Mouse (Mus musculus) bone marrow, adult 2 months (tissue): ENCODE results near the gene Lrrc15. TPM values are rescaled to one million over a fixed set of nuclear protein-coding genes. Genes with fewer than 3 reads are reported as not detected.

Source experiments
- H3K27ac ChIP-seq: fragments of 200-500 bp; 2 replicates; pipeline ENCODE4 v1.5.1; 2012; ENCODE audit warnings: low read depth, mild to moderate bottlenecking, control low read depth, inconsistent platforms, low read length; ENCODE audit not compliant: control insufficient read depth, poor library complexity, insufficient read depth
- H3K4me1 ChIP-seq: fragments of 200-500 bp; 2 replicates; pipeline ENCODE4 v1.6.1; 2011; ENCODE audit warnings: low read length; ENCODE audit not compliant: control insufficient read depth, insufficient read depth
- H3K4me3 ChIP-seq: fragments of 200-500 bp; replicated peaks from 2 replicates; pipeline ENCODE3; 2011; ENCODE audit warnings: mild to moderate bottlenecking, low read depth, low read length, control low read depth; ENCODE audit not compliant: control insufficient read depth
- CTCF ChIP-seq: fragments of 200-500 bp; IDR thresholded peaks from 2 replicates; pipeline ENCODE4 v1.5.1; 2011; ENCODE audit warnings: low read length, control low read depth; ENCODE audit not compliant: control insufficient read depth, insufficient read depth
- POLR2A ChIP-seq: fragments of 200-500 bp; IDR thresholded peaks from 2 replicates; pipeline ENCODE4 v1.6.1; 2011; ENCODE audit warnings: low read depth, mild to moderate bottlenecking, control low read depth, low read length, borderline replicate concordance; ENCODE audit not compliant: control insufficient read depth
- WGBS: fragments of 180-500 bp; shearing (Covaris S2); methylation state at CpG from one replicate; pipeline ENCODE4 v1.1.7; 2018; 5-methylcytosine and 5-hydroxymethylcytosine counted together
- polyA plus RNA-seq: library from polyadenylated mRNA; stranded (reverse); fragments of >200 nt; gene quantifications from 2 replicates; pipeline ENCODE4 v1.2.4, GENCODE M21; 2011; ENCODE audit warnings: low replicate concordance; ENCODE audit not compliant: missing spikeins, insufficient read depth, insufficient read length

The Lrrc15 gene
- 0.47 TPM in 1 of 2 replicates, not detected in the other for polyA plus RNA-seq

GRCm38 (mm10) chr16:30282844-30283495 lies at the start of gene Lrrc15:
Gene Lrrc15 (minus strand): TSS chr16:30283256.
- Histone ChIP-seq H3K4me1 (no peaks in the 10 kb centered on the region), H3K27ac (no peak within 1 kb of the TSS), H3K4me3 (no peak within 1 kb of the TSS)
- no peak for TF ChIP-seq POLR2A
- TF ChIP-seq CTCF, result no peak
- 24% methylated on average over 34 of the region's 34 CpGs for WGBS

GRCm38 (mm10) chr16:30314236-30314635 lies 31.2 kb upstream of the Lrrc15 start:
- Histone ChIP-seq H3K4me1 (peaks cover 5% of the 10 kb centered on the region; the same call in 1 of the 2 replicates), H3K27ac (no peak overlapping the region), H3K4me3 (no peak overlapping the region)
- peak; percentile 25; the same call in 1 of the 2 replicates for TF ChIP-seq CTCF
- TF ChIP-seq POLR2A, result no peak

GRCm38 (mm10) chr16:30310647-30311046 lies 27.6 kb upstream of the Lrrc15 start, which contains the start of gene Gp5:
Gene Gp5 (minus strand): TSS chr16:30310779.
- Histone ChIP-seq H3K4me1 (peaks cover 5% of the 10 kb centered on the region), H3K27ac (peak within 1 kb of the TSS; percentile 26; the same call in 1 of the 2 replicates), H3K4me3 (peak within 1 kb of the TSS; percentile 41)

GRCm38 (mm10) chr16:30310171-30310515 lies 27.1 kb upstream of the Lrrc15 start:
- TF ChIP-seq CTCF (no peak), POLR2A (no peak)
- peaks cover 5% of the 10 kb centered on the region for H3K4me1 ChIP-seq
- H3K4me3 ChIP-seq, result no peak overlapping the region
- H3K27ac ChIP-seq, result no peak overlapping the region
- 46% methylated on average over 8 of the region's 8 CpGs for WGBS

More at GRCm38 (mm10) chr16:30310647-30311046, 27.6 kb upstream of the Lrrc15 start, which contains the start of gene Gp5:
- no peak for TF ChIP-seq POLR2A
- no peak for TF ChIP-seq CTCF

- Histone ChIP-seq H3K27ac (peak overlapping the region; percentile 26; the same call in 1 of the 2 replicates), H3K4me3 (peak overlapping the region; percentile 41), H3K4me1 (peaks cover 5% of the 10 kb centered on the region)
- WGBS, result 3% methylated on average over 34 of the region's 34 CpGs
- no peak for TF ChIP-seq CTCF
- no peak for TF ChIP-seq POLR2A
Measured at GRCm38 (mm10) chr16:30309395-30310170, 26.5 kb upstream of the Lrrc15 start.

DNA sequence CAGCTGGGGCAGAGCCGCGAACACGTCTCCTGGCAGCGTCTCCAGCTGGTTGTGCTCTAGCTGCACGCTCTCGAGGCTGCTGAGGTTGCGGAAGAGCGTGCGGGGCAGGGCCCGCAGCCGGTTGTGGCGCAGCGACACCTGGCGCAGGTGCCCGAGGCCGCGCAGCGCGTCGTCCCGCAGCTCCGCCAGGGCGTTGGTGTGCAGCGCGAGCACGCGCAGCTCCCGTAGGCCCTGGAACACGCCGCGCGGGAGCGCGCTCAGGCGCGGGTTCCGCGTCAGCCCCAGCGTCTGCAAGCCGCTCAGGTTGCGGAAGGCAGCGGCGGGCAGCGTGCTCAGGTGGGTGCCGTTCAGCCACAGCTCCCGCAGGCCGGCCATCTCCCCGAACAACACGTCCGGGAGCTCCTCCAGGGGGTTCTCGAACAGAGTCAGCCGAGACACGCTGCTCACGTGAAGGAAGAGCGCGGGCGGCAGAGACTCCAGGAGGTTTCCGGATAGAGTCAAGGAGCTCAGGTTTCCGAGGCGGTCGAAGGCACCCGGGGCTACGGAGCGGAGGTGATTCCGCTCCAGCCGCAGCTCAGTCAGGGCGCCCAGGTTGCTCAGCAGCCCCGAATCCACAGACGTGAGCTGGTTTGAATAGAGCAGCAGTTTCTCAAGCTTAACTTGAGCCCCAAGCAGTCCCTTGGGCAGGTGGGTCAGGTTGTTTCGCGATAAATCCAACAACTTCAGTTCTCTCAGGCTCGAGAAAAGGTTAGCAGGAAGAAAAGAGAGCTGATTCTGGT lies 25.7 kb upstream of the Lrrc15 start:
- WGBS, result under 1% methylated on average over 72 of the region's 72 CpGs
- Histone ChIP-seq H3K4me3 (peak overlapping the region; percentile 59), H3K4me1 (peaks cover 5% of the 10 kb centered on the region), H3K27ac (peak overlapping the region; percentile 12; the same call in 1 of the 2 replicates)
- TF ChIP-seq CTCF, result no peak
- no peak for TF ChIP-seq POLR2A

GRCm38 (mm10) chr16:30307961-30308615 lies 25.0 kb upstream of the Lrrc15 start:
- H3K4me3 ChIP-seq, result peak overlapping the region; percentile 59
- peaks cover 5% of the 10 kb centered on the region for H3K4me1 ChIP-seq
- WGBS, result 24% methylated on average over 29 of the region's 29 CpGs
- TF ChIP-seq CTCF, result no peak
- TF ChIP-seq POLR2A, result no peak
- no peak overlapping the region for H3K27ac ChIP-seq

GRCm38 (mm10) chr16:30307306-30307705 lies 24.2 kb upstream of the Lrrc15 start:
- Histone ChIP-seq H3K4me1 (peaks cover 5% of the 10 kb centered on the region), H3K27ac (no peak overlapping the region), H3K4me3 (no peak overlapping the region)
- WGBS, result 61% methylated on average over 12 of the region's 12 CpGs
- TF ChIP-seq POLR2A (no peak), CTCF (no peak)
